Mouse (Mus musculus) brain, embryonic 14.5 days (tissue): ENCODE measurements at regions not wholly inside any gene's neighbourhood (a gene's known extent, or its start where the extent isn't known, plus 50 kb on each side); places are given as distances from the start of the nearest gene placed in this dataset.

Experiments used
- CTCF ChIP-seq: fragments of 200-500 bp; IDR thresholded peaks from 2 replicates; pipeline ENCODE4 v1.5.1; 2012; ENCODE audit warnings: inconsistent platforms, mild to moderate bottlenecking, moderate library complexity, borderline replicate concordance; ENCODE audit not compliant: insufficient read depth, insufficient read length; ENCODE audit errors: extremely low read depth
- POLR2A ChIP-seq: fragments of 200-500 bp; IDR thresholded peaks from 2 replicates; pipeline ENCODE4 v1.6.1; 2012; ENCODE audit warnings: mild to moderate bottlenecking, inconsistent platforms, borderline replicate concordance; ENCODE audit not compliant: poor library complexity, insufficient read depth, insufficient read length, severe bottlenecking; ENCODE audit errors: extremely low read depth

DNA sequence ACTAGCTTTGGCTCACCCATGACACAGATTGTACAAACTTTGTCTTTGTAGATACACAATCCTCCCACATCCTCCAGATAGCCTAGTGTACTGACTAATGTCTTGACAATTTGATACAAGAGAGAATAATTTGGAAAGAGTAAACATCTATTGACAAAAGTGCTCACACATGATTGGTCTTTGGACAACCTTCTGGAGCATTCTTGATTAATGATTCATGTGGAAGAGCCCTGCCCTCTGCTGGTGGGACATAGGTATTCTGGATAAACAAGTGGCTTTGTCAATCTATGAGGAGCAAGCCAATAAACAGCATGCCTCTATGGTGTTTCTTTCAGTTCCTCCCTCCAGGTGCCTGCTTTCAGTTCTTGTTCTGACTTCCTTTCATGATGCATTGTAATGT lies 1079.7 kb upstream of the Tenm4 start:
- TF ChIP-seq POLR2A (no peak), CTCF (peak; percentile 41; the same call in 1 of the 2 replicates)
